Mouse (Mus musculus) monocyte, adult 2 months (primary cell): Measurements from ENCODE around the gene Gpc5.
"Not testable (repeated sequence)": the region's sequence is repeated elsewhere in the genome, so short reads cannot be mapped to it uniquely, and the experiment has no call there.

ENCODE experiments used
- DNase-seq, 2 experiments: peaks; one replicate each; pipeline ENCODE4 v3.0.0; 2022; ENCODE audit warnings: low spot score in 2 of 2, low read depth in 1 of 2

The Gpc5 gene

GRCm38 (mm10) chr14:115092081-115092480 lies at the start of gene Gpc5:
TSS of gene Gpc5 (plus strand) at chr14:115092215.
- peak; percentile 32 to 68 for DNase-seq

- no peak for DNase-seq
These were observed 49.4 kb upstream of the Gpc5 start for GRCm38 (mm10) chr14:115042660-115043059.

GRCm38 (mm10) chr14:115044016-115044415 lies 48.0 kb upstream of the Gpc5 start:
- no peak for DNase-seq

GRCm38 (mm10) chr14:115045712-115046111 lies 46.3 kb upstream of the Gpc5 start:
- no peak for DNase-seq

GRCm38 (mm10) chr14:115047316-115047715 lies 44.7 kb upstream of the Gpc5 start:
- DNase-seq = no peak

GRCm38 (mm10) chr14:115047990-115048862 lies 43.8 kb upstream of the Gpc5 start:
- no peak for DNase-seq

GRCm38 (mm10) chr14:115048863-115049566 lies 43.0 kb upstream of the Gpc5 start:
- no peak for DNase-seq

GRCm38 (mm10) chr14:115049831-115050230 lies 42.2 kb upstream of the Gpc5 start:
- no peak for DNase-seq

GRCm38 (mm10) chr14:115051106-115051760 lies 40.8 kb upstream of the Gpc5 start:
- no peak for DNase-seq

GRCm38 (mm10) chr14:115052371-115052770 lies 39.6 kb upstream of the Gpc5 start:
- no peak for DNase-seq

- no peak for DNase-seq
These were observed 37.8 kb upstream of the Gpc5 start for GRCm38 (mm10) chr14:115054252-115054651.

- DNase-seq = no peak
These were observed 34.5 kb upstream of the Gpc5 start for GRCm38 (mm10) chr14:115057524-115057923.

- DNase-seq = not testable (repeated sequence)
These were observed 25.9 kb upstream of the Gpc5 start for GRCm38 (mm10) chr14:115066164-115066563.

- no peak for DNase-seq
These were observed 21.5 kb upstream of the Gpc5 start for GRCm38 (mm10) chr14:115070534-115070933.

- DNase-seq = no peak
These were observed 14.7 kb upstream of the Gpc5 start for GRCm38 (mm10) chr14:115077340-115077739.

GRCm38 (mm10) chr14:115078064-115078463 lies 14.0 kb upstream of the Gpc5 start:
- DNase-seq = no peak

GRCm38 (mm10) chr14:115081728-115082502 lies 10.1 kb upstream of the Gpc5 start:
- DNase-seq = no peak

- DNase-seq = no peak
These were observed 1.5 kb upstream of the Gpc5 start for GRCm38 (mm10) chr14:115090516-115090915.

GRCm38 (mm10) chr14:115092510-115092909 lies 495 bp downstream of the Gpc5 start:
- DNase-seq = no peak

- no peak for DNase-seq
These were observed 937 bp downstream of the Gpc5 start for GRCm38 (mm10) chr14:115092952-115093351.
